Mouse (Mus musculus) B cell, adult (primary cell): ENCODE data around the gene Foxd4. TPM values are rescaled to one million over a fixed set of nuclear protein-coding genes. Genes with fewer than 3 reads are reported as not detected.

Experiments used
- total RNA-seq: library from RNA; stranded (reverse); gene quantifications from 4 replicates; pipeline ENCODE4 v1.2.4, GENCODE M21; 2023; ENCODE audit not compliant: inconsistent age

Foxd4 gene
- not detected in 4 replicates for total RNA-seq

DNA sequence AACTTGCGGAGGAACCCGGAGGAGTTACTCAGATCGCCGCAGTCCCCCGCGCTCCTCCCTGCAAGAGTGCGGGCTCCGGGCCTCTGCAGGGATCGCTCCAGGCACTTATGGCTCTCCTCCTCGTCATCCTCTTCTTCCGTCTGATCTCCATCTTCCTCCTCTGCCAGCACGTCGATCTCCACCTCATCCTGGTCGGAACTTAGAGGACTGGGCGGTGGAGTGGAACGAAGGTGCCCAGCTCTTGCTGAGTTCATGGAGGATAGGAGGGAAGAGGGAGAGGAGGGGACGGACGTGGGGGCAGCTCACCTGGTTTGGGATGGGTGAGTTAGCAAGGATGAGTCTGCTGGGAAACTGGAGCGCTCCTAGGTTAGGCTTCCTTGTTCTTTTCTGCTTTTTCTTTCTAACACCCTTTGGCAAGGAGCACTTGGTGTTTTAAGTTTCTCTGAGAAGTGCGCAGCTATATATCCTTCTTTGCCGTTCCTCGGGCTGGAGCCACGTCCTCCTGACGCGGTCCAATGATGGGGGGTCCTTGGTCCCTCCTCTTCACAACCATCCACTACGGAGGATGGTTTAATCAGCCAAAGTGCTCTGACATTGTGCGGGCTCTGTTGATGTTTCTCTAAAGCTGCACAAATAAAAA, at the start of gene Foxd4:
Gene Foxd4, minus strand, starts transcription at position 617 of the 640 bp plus-strand sequence.

GRCm38 (mm10) chr19:24875129-24875870, 25.7 kb downstream of the Foxd4 start, which contains the start of gene Gm10053:
Gene Gm10053 (plus strand): TSS chr19:24875686.

DNA sequence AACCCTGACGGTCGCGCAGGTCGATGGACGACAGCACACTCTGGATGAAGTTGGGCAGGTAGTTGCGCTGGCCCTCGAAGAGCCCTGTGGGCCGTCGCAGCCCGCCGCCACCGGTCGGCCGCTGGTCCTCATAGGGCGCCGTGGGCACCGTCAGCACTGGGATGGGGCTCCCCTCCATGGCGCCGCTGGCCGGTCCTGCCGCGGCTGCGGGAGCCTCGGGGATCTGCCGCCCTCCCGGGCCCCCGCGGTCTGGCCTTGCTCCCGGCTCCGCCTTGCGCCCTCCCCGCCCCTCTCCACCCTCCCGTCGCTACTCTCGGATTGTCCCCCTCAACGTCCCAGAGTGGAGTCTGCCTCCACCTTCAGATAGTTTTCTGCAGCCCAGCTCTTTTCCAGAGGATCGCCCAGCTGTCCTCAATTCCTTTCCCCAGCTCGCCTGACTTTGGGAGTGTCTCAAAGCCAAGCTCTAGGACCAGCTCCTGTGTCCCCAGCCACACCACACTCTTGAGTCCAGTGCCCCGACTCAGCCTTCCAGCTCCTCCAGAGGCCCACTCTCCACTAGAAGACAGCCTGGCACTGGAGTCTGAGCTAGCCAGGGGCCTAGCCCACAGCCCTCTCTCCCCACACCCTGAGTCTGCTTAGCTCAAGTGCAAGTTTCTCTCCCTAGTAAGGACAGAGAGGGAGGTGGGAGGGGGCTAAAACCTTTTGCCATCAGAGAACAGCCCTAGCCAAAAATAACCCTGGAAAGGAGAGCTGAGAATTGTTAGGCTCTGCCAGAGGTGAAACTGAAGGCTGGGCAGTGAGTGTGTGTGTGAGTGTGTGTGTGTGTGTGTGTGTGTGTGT, 39.2 kb downstream of the Foxd4 start, which contains the start of gene Pgm5:
Gene Pgm5, minus strand, starts transcription at position 244 of the 840 bp plus-strand sequence.

Other genes with a start within 250 kb of the Foxd4 start
- 0.16 TPM in 1 of 4 replicates, not detected in the others for gene Tmem252, start 227.2 kb downstream of the Foxd4 start, total RNA-seq
- gene Pgm5, start 39.3 kb downstream of the Foxd4 start, total RNA-seq = not detected in 4 replicates
- 33.5 to 39.0 TPM (median 36.2 TPM) in 4 replicates for gene Gm10053, start 25.5 kb downstream of the Foxd4 start, total RNA-seq
- 10.5 to 12.7 TPM (median 11.6 TPM) in 4 replicates for gene Cbwd1, start 60.4 kb upstream of the Foxd4 start, total RNA-seq
- gene Dock8, start 98.3 kb upstream of the Foxd4 start, total RNA-seq = 232 to 262 TPM (median 239 TPM) in 4 replicates